Mouse (Mus musculus) small intestine, adult 2 months (tissue): ENCODE results near the gene Rab11fip4. TPM values are rescaled to one million over a fixed set of nuclear protein-coding genes. Genes with fewer than 3 reads are reported as not detected.

Experiments
- H3K27ac ChIP-seq: fragments of 200-500 bp; 2 replicates; pipeline ENCODE4 v1.5.1; 2012; ENCODE audit warnings: low read depth, low read length, control low read depth, inconsistent platforms; ENCODE audit not compliant: insufficient read depth
- H3K27me3 ChIP-seq: fragments of 200-500 bp; 2 replicates; pipeline ENCODE4 v1.6.1; 2012; ENCODE audit warnings: mild to moderate bottlenecking, moderate library complexity, low read length, inconsistent platforms; ENCODE audit not compliant: control insufficient read depth, insufficient read depth
- H3K36me3 ChIP-seq: fragments of 200-500 bp; 2 replicates; pipeline ENCODE4 v1.6.1; 2012; ENCODE audit warnings: mild to moderate bottlenecking, low read length, control low read depth, inconsistent platforms; ENCODE audit not compliant: control insufficient read depth, insufficient read depth
- H3K4me1 ChIP-seq: fragments of 200-500 bp; 2 replicates; pipeline ENCODE4 v1.6.1; 2012; ENCODE audit warnings: low read length, inconsistent platforms, mixed read lengths; ENCODE audit not compliant: control insufficient read depth, insufficient read depth, insufficient read length
- H3K4me3 ChIP-seq: fragments of 200-500 bp; 2 replicates; pipeline ENCODE4 v1.5.1; 2012; ENCODE audit warnings: low read depth, mild to moderate bottlenecking, control low read depth, inconsistent platforms, low read length, moderate library complexity
- CTCF ChIP-seq: fragments of 200-500 bp; IDR thresholded peaks from 2 replicates; pipeline ENCODE4 v1.5.1; 2012; ENCODE audit warnings: low read depth, mild to moderate bottlenecking, control low read depth, inconsistent platforms, low read length, moderate library complexity, mixed read lengths; ENCODE audit not compliant: insufficient replicate concordance, insufficient read length; ENCODE audit errors: extremely low read depth
- POLR2A ChIP-seq: fragments of 200-500 bp; IDR thresholded peaks from 2 replicates; pipeline ENCODE4 v1.6.1; 2012; ENCODE audit warnings: low read depth, mild to moderate bottlenecking, control low read depth, inconsistent platforms, low read length, moderate library complexity
- WGBS: fragments of 180-500 bp; shearing (Covaris S2); methylation state at CpG from one replicate; pipeline ENCODE4 v1.1.7; 2018; 5-methylcytosine and 5-hydroxymethylcytosine counted together
- polyA plus RNA-seq: library from polyadenylated mRNA; depleted of rRNA; stranded (reverse); fragments of >200 nt; gene quantifications from 2 replicates; pipeline ENCODE4 v1.2.3, GENCODE M21; 2012

Gene Rab11fip4
- polyA plus RNA-seq, 1 experiment: 13.8 TPM

DNA sequence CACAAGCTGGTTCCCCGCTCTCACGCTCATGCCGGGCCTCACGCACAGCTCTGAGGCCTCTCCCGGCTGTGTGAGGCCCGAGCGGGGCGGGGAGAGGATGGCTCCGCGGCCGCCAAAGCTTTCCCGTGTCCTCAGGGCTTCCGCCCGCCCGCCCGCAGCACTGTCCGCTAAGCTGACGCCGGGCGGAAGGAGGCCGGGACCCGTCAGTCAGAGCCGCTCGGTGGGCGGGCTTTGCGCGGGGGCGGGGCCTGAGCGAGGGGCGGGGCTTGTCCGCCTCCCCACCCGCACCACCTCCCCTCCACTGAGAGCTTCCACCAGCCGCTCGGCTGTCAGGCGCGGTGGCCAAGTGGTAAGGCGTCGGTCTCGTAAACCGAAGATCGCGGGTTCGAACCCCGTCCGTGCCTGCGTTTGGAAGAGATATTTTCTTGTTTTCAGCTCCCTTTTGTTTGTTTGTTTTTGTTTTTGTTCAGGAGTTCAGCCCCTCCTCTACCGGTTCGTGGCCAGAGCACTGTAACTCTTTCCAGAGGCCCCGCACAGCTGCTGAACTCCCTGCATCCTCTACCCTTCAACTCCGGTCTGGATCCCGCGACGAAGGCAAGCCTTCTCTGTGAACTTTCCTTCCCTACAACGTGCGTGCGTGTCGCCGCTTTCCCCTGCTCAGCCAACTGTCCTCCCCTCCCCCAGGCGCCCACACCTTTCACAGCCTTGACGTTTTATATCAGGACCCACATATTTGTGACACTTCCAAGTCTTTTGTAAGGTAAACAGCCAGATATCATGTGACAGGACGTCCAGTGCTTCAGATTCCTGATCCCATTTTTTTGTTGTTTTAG is 113.5 kb downstream of the Rab11fip4 start:
- Histone ChIP-seq H3K4me3 (peak overlapping the region; percentile 82), H3K4me1 (peaks cover 3% of the 10 kb centered on the region; the same call in 1 of the 2 replicates), H3K27ac (peak overlapping the region; percentile 86), H3K27me3 (no peaks in the 10 kb centered on the region), H3K36me3 (no peaks in the 10 kb centered on the region)
- WGBS: under 1% methylated on average over 61 of the region's 61 CpGs
- no peak; the same call in 1 of the 2 replicates for TF ChIP-seq CTCF
- TF ChIP-seq POLR2A: peak; percentile 78

DNA sequence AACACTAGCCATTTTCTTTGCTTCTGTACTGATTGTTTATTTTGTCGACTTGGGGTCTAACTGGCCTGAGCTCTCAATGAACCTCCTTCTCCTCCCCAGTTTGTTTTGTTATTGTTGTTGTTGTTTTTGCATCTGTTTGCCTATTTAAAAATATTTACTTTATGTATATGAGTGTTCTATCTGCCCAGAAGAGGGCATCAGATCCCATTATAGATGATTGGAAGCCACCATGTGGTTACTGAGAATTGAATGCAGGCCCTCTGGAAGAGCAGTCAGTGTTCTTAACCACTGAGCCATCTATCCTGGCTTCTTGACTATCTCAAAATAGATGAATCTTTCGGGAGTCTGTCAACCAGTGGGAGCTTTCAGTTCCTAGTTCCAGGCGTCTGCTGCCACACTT is 116.1 kb downstream of the Rab11fip4 start:
- no peak overlapping the region for H3K4me3 ChIP-seq
- WGBS: 79% methylated on average over 3 of the region's 3 CpGs
- H3K36me3 ChIP-seq: no peaks in the 10 kb centered on the region
- H3K27ac ChIP-seq: no peak overlapping the region
- H3K4me1 ChIP-seq: peaks cover 9% of the 10 kb centered on the region
- no peak for TF ChIP-seq POLR2A
- TF ChIP-seq CTCF: no peak
- H3K27me3 ChIP-seq: peaks cover 5% of the 10 kb centered on the region

GRCm38 (mm10) chr11:79710868-79711765 is 120.1 kb downstream of the Rab11fip4 start:
- H3K4me3 ChIP-seq: peak overlapping the region; percentile 68
- no peaks in the 10 kb centered on the region for H3K36me3 ChIP-seq
- peaks cover 13% of the 10 kb centered on the region for H3K4me1 ChIP-seq
- peak overlapping the region; percentile 8; the same call in 1 of the 2 replicates for H3K27ac ChIP-seq
- TF ChIP-seq CTCF (peak; percentile 69), POLR2A (no peak)
- peaks cover 13% of the 10 kb centered on the region for H3K27me3 ChIP-seq
- WGBS: under 1% methylated on average over 103 of the region's 106 CpGs

GRCm38 (mm10) chr11:79711766-79712369 is 120.9 kb downstream of the Rab11fip4 start:
- Histone ChIP-seq H3K27me3 (peaks cover 13% of the 10 kb centered on the region), H3K27ac (no peak overlapping the region), H3K4me1 (peaks cover 13% of the 10 kb centered on the region), H3K36me3 (no peaks in the 10 kb centered on the region), H3K4me3 (peak overlapping the region; percentile 68)
- TF ChIP-seq POLR2A: no peak
- no peak for TF ChIP-seq CTCF
- 3% methylated on average over 46 of the region's 46 CpGs for WGBS

DNA sequence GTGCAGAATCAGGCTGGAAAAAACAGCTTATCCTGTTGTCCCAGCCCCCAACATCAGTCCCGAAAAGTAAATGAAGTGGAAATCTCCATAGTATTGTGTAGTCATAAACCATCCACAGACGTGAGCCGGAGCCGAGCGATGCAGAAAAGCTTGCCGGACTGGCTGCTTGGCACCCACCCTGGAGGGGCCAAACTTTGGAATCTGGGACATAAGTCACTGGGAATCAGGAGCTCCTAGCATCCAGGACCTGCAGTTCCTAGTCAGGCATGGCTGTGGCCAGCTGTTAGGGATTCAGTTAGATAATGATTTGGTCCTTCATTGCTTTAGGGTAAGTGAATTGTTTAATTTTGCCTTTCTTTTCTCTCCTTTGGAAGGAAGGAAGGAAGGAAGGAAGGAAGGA is 122.2 kb downstream of the Rab11fip4 start:
- Histone ChIP-seq H3K4me3 (peak overlapping the region; percentile 18; the same call in 1 of the 2 replicates), H3K27me3 (peaks cover 13% of the 10 kb centered on the region), H3K27ac (no peak overlapping the region), H3K36me3 (no peaks in the 10 kb centered on the region), H3K4me1 (peaks cover 13% of the 10 kb centered on the region)
- TF ChIP-seq CTCF: no peak
- TF ChIP-seq POLR2A: no peak
- WGBS: 20% methylated on average over 6 of the region's 6 CpGs

GRCm38 (mm10) chr11:79713678-79714077 is 122.7 kb downstream of the Rab11fip4 start:
- Histone ChIP-seq H3K27me3 (peaks cover 13% of the 10 kb centered on the region), H3K36me3 (no peaks in the 10 kb centered on the region), H3K4me1 (peaks cover 13% of the 10 kb centered on the region), H3K4me3 (no peak overlapping the region), H3K27ac (no peak overlapping the region)
- WGBS: 18% methylated on average over 4 of the region's 4 CpGs
- TF ChIP-seq CTCF (no peak), POLR2A (no peak)
